Mouse (Mus musculus): ENCODE measurements around the gene Slc35c2. TPM values are rescaled to one million over a fixed set of nuclear protein-coding genes. Genes with fewer than 3 reads are reported as not detected.

Gene Slc35c2
- polyA plus RNA-seq, 1 experiment from 2014 or later = 41.9 TPM

GRCm38 (mm10) chr2:165288315-165289031, 804 bp upstream of the Slc35c2 start:
- ATAC-seq (ENCODE audit: insufficient number of reproducible peaks, low FRiP score, low TSS enrichment, low read depth) (no peak), DNase-seq (ENCODE audit: low spot score) (no peak)
- Histone ChIP-seq H3K9me3 (ENCODE audit: control insufficient read depth, low read length) (no peaks in the 10 kb centered on the region), H3K4me2 (ENCODE audit: low read depth, severe bottlenecking) (peak overlapping the region; percentile 87), H3K9ac (ENCODE audit: low read length) (peak overlapping the region; percentile 39; the same call in 1 of the 2 replicates), H3K4me3 (ENCODE audit: low read depth, low read length) (peak overlapping the region; percentile 83), H3K36me3 (ENCODE audit: control insufficient read depth, insufficient read depth, low read length) (peaks cover 3% of the 10 kb centered on the region; the same call in 1 of the 2 replicates), H3K27me3 (ENCODE audit: control insufficient read depth, insufficient read depth, low read length) (no peaks in the 10 kb centered on the region), H3K4me1 (ENCODE audit: control insufficient read depth, insufficient read depth, low read length) (peaks cover 16% of the 10 kb centered on the region; the same call in 1 of the 2 replicates), H3K27ac (replicated peaks; ENCODE audit: low read depth, low read length) (no peak overlapping the region; the same call in 1 of the 2 replicates)
- WGBS = 68% methylated on average over 18 of the region's 18 CpGs

GRCm38 (mm10) chr2:165286361-165287201, 1.1 kb downstream of the Slc35c2 start:
- peak overlapping the region; percentile 83 for H3K4me3 ChIP-seq (ENCODE audit: low read depth, low read length)
- 70% methylated on average over 18 of the region's 18 CpGs for WGBS
- H3K9me3 ChIP-seq (ENCODE audit: control insufficient read depth, low read length) = no peaks in the 10 kb centered on the region
- ATAC-seq (ENCODE audit: insufficient number of reproducible peaks, low FRiP score, low TSS enrichment, low read depth) (no peak), DNase-seq (ENCODE audit: low spot score) (no peak)
- H3K4me2 ChIP-seq (ENCODE audit: low read depth, severe bottlenecking) = peak overlapping the region; percentile 87
- H3K27me3 ChIP-seq (ENCODE audit: control insufficient read depth, insufficient read depth, low read length) = no peaks in the 10 kb centered on the region
- peaks cover under 1% of the 10 kb centered on the region; the same call in 1 of the 2 replicates for H3K36me3 ChIP-seq (ENCODE audit: control insufficient read depth, insufficient read depth, low read length)
- no peak overlapping the region for H3K27ac ChIP-seq (replicated peaks; ENCODE audit: low read depth, low read length)
- H3K9ac ChIP-seq (ENCODE audit: low read length) = peak overlapping the region; percentile 72
- H3K4me1 ChIP-seq (ENCODE audit: control insufficient read depth, insufficient read depth, low read length) = peaks cover 16% of the 10 kb centered on the region; the same call in 1 of the 2 replicates

DNA sequence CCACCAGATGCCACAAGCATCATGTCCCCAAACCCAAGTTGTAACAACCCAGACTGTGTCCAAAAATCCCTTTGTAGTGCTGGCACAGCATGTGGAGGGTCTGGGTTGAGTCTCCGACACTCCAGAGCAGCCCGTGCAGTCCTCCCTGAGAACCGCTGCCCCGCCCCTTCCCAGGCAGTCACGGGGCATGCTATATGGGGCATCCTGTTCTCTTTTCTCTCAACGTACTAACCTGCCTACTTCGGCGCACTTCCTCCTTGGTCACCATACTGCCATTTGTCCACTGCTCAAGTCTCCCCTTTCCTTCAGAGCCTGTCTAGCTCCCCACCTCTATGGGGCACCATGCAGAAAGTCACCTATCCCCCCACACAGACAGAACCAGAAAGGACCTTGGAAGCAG, 2.0 kb downstream of the Slc35c2 start:
- no peak overlapping the region for H3K9ac ChIP-seq (ENCODE audit: low read length)
- no peak for DNase-seq (ENCODE audit: low spot score)
- 92% methylated on average over 8 of the region's 8 CpGs for WGBS

DNA sequence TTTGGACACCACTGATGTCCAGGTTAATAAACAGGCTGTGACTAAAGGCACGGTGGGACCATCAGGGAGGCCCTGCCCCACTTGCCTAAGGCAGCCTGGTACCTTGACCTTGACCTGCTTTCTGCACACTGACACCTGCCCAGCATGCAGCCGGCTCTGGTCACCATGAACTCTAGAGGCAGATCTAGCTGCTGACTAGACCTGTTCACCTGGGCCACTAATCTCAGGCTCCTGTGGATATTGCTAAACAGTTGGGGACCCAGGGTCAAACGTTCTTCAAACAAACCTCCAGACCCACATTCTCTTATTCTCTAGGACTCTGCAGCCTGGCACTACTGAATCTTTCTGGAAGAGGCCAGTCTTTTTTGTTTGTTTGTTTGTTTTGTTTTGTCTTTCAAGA, 2.6 kb downstream of the Slc35c2 start:
- no peak for ATAC-seq (ENCODE audit: insufficient number of reproducible peaks, low FRiP score, low TSS enrichment, low read depth)
- WGBS = 79% methylated on average over 3 of the region's 3 CpGs
- H3K4me3 ChIP-seq (ENCODE audit: low read depth, low read length) = no peak overlapping the region
- DNase-seq (ENCODE audit: low spot score) = no peak
- no peak overlapping the region for H3K4me2 ChIP-seq (ENCODE audit: low read depth, severe bottlenecking)
- H3K9ac ChIP-seq (ENCODE audit: low read length) = no peak overlapping the region
- H3K4me1 ChIP-seq (ENCODE audit: control insufficient read depth, insufficient read depth, low read length) = peaks cover 16% of the 10 kb centered on the region; the same call in 1 of the 2 replicates
- H3K27me3 ChIP-seq (ENCODE audit: control insufficient read depth, insufficient read depth, low read length) = no peaks in the 10 kb centered on the region
- peaks cover 2% of the 10 kb centered on the region; the same call in 1 of the 2 replicates for H3K36me3 ChIP-seq (ENCODE audit: control insufficient read depth, insufficient read depth, low read length)
- no peak overlapping the region for H3K27ac ChIP-seq (replicated peaks; ENCODE audit: low read depth, low read length)
- no peaks in the 10 kb centered on the region for H3K9me3 ChIP-seq (ENCODE audit: control insufficient read depth, low read length)

More for the DNA sequence above, 2.0 kb downstream of the Slc35c2 start:
- ATAC-seq (ENCODE audit: insufficient number of reproducible peaks, low FRiP score, low TSS enrichment, low read depth) = no peak
- peaks cover 2% of the 10 kb centered on the region; the same call in 1 of the 2 replicates for H3K36me3 ChIP-seq (ENCODE audit: control insufficient read depth, insufficient read depth, low read length)
- no peaks in the 10 kb centered on the region for H3K27me3 ChIP-seq (ENCODE audit: control insufficient read depth, insufficient read depth, low read length)
- no peak overlapping the region for H3K4me3 ChIP-seq (ENCODE audit: low read depth, low read length)
- peaks cover 16% of the 10 kb centered on the region; the same call in 1 of the 2 replicates for H3K4me1 ChIP-seq (ENCODE audit: control insufficient read depth, insufficient read depth, low read length)
- H3K4me2 ChIP-seq (ENCODE audit: low read depth, severe bottlenecking) = no peak overlapping the region
- H3K9me3 ChIP-seq (ENCODE audit: control insufficient read depth, low read length) = no peaks in the 10 kb centered on the region
- H3K27ac ChIP-seq (replicated peaks; ENCODE audit: low read depth, low read length) = no peak overlapping the region

DNA sequence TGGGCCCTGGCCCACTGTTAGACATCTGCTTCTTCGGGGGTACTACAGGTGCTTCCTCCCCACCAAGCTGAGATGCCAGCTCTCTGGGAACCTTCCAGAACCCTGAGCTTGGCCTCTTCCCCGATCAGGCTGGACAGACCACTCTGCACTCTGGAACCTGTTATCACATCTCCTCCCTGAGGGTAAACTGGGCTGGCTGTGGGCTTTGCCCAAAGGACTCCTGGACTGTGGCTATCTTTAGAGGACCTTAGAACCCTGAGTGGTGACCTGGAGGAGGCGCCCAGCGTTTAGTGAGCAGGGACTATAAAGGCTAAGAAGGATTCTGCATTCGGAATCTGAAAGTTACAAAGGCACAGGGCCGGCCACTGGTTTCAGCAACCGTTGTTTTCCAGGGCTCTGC, 3.3 kb downstream of the Slc35c2 start:
- peaks cover 2% of the 10 kb centered on the region; the same call in 1 of the 2 replicates for H3K36me3 ChIP-seq (ENCODE audit: control insufficient read depth, insufficient read depth, low read length)
- H3K27me3 ChIP-seq (ENCODE audit: control insufficient read depth, insufficient read depth, low read length) = no peaks in the 10 kb centered on the region
- ATAC-seq (ENCODE audit: insufficient number of reproducible peaks, low FRiP score, low TSS enrichment, low read depth) (no peak), DNase-seq (ENCODE audit: low spot score) (no peak)
- no peak overlapping the region for H3K4me2 ChIP-seq (ENCODE audit: low read depth, severe bottlenecking)
- no peak overlapping the region for H3K9ac ChIP-seq (ENCODE audit: low read length)
- H3K9me3 ChIP-seq (ENCODE audit: control insufficient read depth, low read length) = no peaks in the 10 kb centered on the region
- WGBS = 89% methylated on average over 7 of the region's 7 CpGs
- no peak overlapping the region for H3K27ac ChIP-seq (replicated peaks; ENCODE audit: low read depth, low read length)
- H3K4me1 ChIP-seq (ENCODE audit: control insufficient read depth, insufficient read depth, low read length) = peaks cover 16% of the 10 kb centered on the region; the same call in 1 of the 2 replicates
- no peak overlapping the region for H3K4me3 ChIP-seq (ENCODE audit: low read depth, low read length)

DNA sequence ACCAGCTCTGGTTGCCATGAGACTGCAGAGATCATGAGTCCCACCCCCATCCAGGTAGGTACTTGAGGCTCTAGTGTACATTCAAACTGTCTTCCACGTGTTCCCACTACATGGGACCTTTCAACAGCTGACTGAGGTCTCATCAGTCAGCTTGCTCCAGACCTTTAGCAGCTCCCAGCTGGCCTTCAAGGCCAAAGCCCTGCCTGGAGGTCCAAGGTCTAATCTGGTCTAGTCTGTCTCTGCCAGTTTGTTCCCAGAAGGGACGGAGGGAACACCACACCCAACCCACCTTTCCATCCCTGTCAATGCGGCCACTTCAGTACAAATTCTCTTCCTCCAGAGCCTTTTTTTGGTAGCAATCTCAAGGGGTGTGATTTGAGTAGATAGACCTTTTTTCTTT, 4.0 kb downstream of the Slc35c2 start:
- peaks cover 16% of the 10 kb centered on the region; the same call in 1 of the 2 replicates for H3K4me1 ChIP-seq (ENCODE audit: control insufficient read depth, insufficient read depth, low read length)

DNA sequence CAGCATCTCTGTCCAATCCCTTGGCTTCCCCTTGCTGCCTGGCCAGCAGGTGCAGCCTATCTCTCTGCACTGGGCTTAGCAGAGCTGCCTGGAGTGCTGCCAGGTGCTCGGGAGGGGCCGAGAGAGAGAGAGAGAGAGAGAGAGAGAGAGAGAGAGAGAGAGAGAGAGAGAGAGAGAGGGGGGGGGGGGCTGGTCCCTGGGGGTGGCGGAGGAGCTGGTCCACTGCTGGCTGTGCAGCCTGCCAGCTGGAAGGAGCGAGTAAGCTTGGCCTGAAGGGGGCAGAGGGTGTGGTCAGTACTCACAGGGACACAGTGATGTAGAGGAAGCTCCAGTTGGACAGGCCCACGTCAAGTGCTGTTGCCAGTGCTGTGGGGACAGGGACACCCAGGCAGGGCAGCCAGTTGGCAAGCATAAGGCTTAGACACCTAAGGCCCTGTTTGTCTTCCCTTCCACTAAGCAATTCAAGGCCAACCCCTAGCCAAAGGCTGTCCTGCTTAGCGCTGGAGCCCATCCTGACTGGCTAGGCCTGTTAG, 5.8 kb downstream of the Slc35c2 start:
- no peaks in the 10 kb centered on the region for H3K9me3 ChIP-seq (ENCODE audit: control insufficient read depth, low read length)
- WGBS = 67% methylated on average over 5 of the region's 6 CpGs
- H3K4me2 ChIP-seq (ENCODE audit: low read depth, severe bottlenecking) = no peak overlapping the region
- DNase-seq (ENCODE audit: low spot score) (no peak), ATAC-seq (ENCODE audit: insufficient number of reproducible peaks, low FRiP score, low TSS enrichment, low read depth) (no peak)
- H3K27me3 ChIP-seq (ENCODE audit: control insufficient read depth, insufficient read depth, low read length) = no peaks in the 10 kb centered on the region
- H3K9ac ChIP-seq (ENCODE audit: low read length) = no peak overlapping the region
- no peak overlapping the region for H3K27ac ChIP-seq (replicated peaks; ENCODE audit: low read depth, low read length)
- peaks cover 5% of the 10 kb centered on the region; the same call in 1 of the 2 replicates for H3K4me1 ChIP-seq (ENCODE audit: control insufficient read depth, insufficient read depth, low read length)
- H3K4me3 ChIP-seq (ENCODE audit: low read depth, low read length) = no peak overlapping the region
- H3K36me3 ChIP-seq (ENCODE audit: control insufficient read depth, insufficient read depth, low read length) = peaks cover 2% of the 10 kb centered on the region; the same call in 1 of the 2 replicates

More for the DNA sequence above, 4.0 kb downstream of the Slc35c2 start:
- no peaks in the 10 kb centered on the region for H3K9me3 ChIP-seq (ENCODE audit: control insufficient read depth, low read length)
- H3K4me2 ChIP-seq (ENCODE audit: low read depth, severe bottlenecking) = no peak overlapping the region
- no peak for ATAC-seq (ENCODE audit: insufficient number of reproducible peaks, low FRiP score, low TSS enrichment, low read depth)
- H3K36me3 ChIP-seq (ENCODE audit: control insufficient read depth, insufficient read depth, low read length) = peaks cover 2% of the 10 kb centered on the region; the same call in 1 of the 2 replicates
- no peaks in the 10 kb centered on the region for H3K27me3 ChIP-seq (ENCODE audit: control insufficient read depth, insufficient read depth, low read length)
- WGBS = 88% methylated on average over 3 of the region's 3 CpGs
- H3K27ac ChIP-seq (replicated peaks; ENCODE audit: low read depth, low read length) = no peak overlapping the region
- no peak overlapping the region for H3K4me3 ChIP-seq (ENCODE audit: low read depth, low read length)
- DNase-seq (ENCODE audit: low spot score) = no peak
- H3K9ac ChIP-seq (ENCODE audit: low read length) = no peak overlapping the region

DNA sequence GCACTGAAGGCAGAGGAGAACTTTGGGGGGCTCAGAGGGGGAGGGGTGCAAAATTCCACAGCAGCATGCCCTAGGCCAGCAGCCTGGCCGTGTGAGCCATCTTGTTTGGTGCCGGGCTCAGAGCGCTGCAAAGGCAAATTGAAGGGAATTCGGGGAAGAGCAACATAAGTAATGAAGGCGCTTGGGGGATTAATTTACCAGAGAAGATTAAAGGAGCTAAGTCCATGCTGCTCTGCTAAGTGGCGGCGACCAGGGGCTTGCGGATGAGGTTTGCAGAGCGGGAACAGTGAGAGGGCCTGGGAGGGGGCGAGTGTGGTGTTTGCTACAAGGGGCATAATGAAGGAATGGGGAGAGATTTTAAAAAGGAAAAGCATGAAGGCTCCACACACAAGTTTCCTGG, 8.3 kb downstream of the Slc35c2 start:
- H3K9me3 ChIP-seq (ENCODE audit: control insufficient read depth, low read length) = no peaks in the 10 kb centered on the region
- H3K4me2 ChIP-seq (ENCODE audit: low read depth, severe bottlenecking) = no peak overlapping the region
- no peak overlapping the region for H3K9ac ChIP-seq (ENCODE audit: low read length)
- DNase-seq (ENCODE audit: low spot score) (no peak), ATAC-seq (ENCODE audit: insufficient number of reproducible peaks, low FRiP score, low TSS enrichment, low read depth) (no peak)
- H3K4me1 ChIP-seq (ENCODE audit: control insufficient read depth, insufficient read depth, low read length) = peaks cover 9% of the 10 kb centered on the region
- H3K27me3 ChIP-seq (ENCODE audit: control insufficient read depth, insufficient read depth, low read length) = no peaks in the 10 kb centered on the region
- H3K27ac ChIP-seq (replicated peaks; ENCODE audit: low read depth, low read length) = no peak overlapping the region
- 53% methylated on average over 10 of the region's 10 CpGs for WGBS
- no peak overlapping the region for H3K4me3 ChIP-seq (ENCODE audit: low read depth, low read length)
- H3K36me3 ChIP-seq (ENCODE audit: control insufficient read depth, insufficient read depth, low read length) = peaks cover 2% of the 10 kb centered on the region; the same call in 1 of the 2 replicates
